Mouse (Mus musculus) MEL (cell line): ENCODE measurements around the gene Vps72. TPM values are rescaled to one million over a fixed set of nuclear protein-coding genes. Genes with fewer than 3 reads are reported as not detected.

Experiments used
- DNase-seq: peaks from one replicate; pipeline ENCODE4 v3.0.0; 2011; ENCODE audit warnings: low read depth, low spot score
- H3K27ac ChIP-seq: 2 replicates; pipeline ENCODE4 v1.5.1; 2012; ENCODE audit warnings: low read depth, mild to moderate bottlenecking, control low read depth, low read length, moderate library complexity; ENCODE audit not compliant: control insufficient read depth
- H3K27me3 ChIP-seq, 2 experiments: fragments of 150-350 bp in 1 of 2; sonication (generic) in 1 of 2; 2 replicates each; pipeline ENCODE4 v1.6.1; 2012; ENCODE audit warnings: low read length in 2 of 2, mild to moderate bottlenecking in 2 of 2, improper control_type of control experiment in 1 of 2, moderate library complexity in 1 of 2; ENCODE audit not compliant: insufficient read depth in 2 of 2, control insufficient read depth in 1 of 2
- H3K36me3 ChIP-seq, 2 experiments: 2 replicates each; pipeline ENCODE4 v1.6.1; 2012 to 2014; ENCODE audit warnings: low read length in 2 of 2, improper control_type of control experiment in 1 of 2, inconsistent platforms in 1 of 2, mild to moderate bottlenecking in 1 of 2; ENCODE audit not compliant: insufficient read depth in 2 of 2, control insufficient read depth in 1 of 2
- H3K4me1 ChIP-seq, 2 experiments: fragments of 150-350 bp in 1 of 2; sonication (generic) in 1 of 2; 2 replicates each; pipeline ENCODE4 v1.6.1; 2012; ENCODE audit warnings: low read length in 2 of 2, improper control_type of control experiment in 1 of 2, mild to moderate bottlenecking in 1 of 2; ENCODE audit not compliant: insufficient read depth in 2 of 2, control insufficient read depth in 1 of 2
- H3K4me3 ChIP-seq, 2 experiments: fragments of 150-350 bp in 1 of 2; sonication (generic) in 1 of 2; 2 replicates each; pipeline ENCODE4 v1.5.1; 2012; ENCODE audit warnings: low read depth in 2 of 2, low read length in 2 of 2, mild to moderate bottlenecking in 2 of 2, moderate library complexity in 2 of 2, control low read depth in 1 of 2, improper control_type of control experiment in 1 of 2; ENCODE audit not compliant: control insufficient read depth in 1 of 2, insufficient read depth in 1 of 2
- H3K79me2 ChIP-seq: 2 replicates; pipeline ENCODE4 v1.6.1; 2012; ENCODE audit warnings: mild to moderate bottlenecking, low read length, moderate library complexity; ENCODE audit not compliant: control insufficient read depth, poor library complexity, insufficient read depth
- H3K9ac ChIP-seq: 2 replicates; pipeline ENCODE4 v1.6.1; 2012; ENCODE audit warnings: low read depth, mild to moderate bottlenecking, control low read depth, low read length, moderate library complexity; ENCODE audit not compliant: control insufficient read depth, poor library complexity, severe bottlenecking
- H3K9me3 ChIP-seq: fragments of 150-350 bp; sonication (generic); replicated peaks from 2 replicates; pipeline ENCODE4 v1.6.1; 2012; ENCODE audit warnings: mild to moderate bottlenecking, low read length, improper control_type of control experiment, moderate library complexity; ENCODE audit not compliant: insufficient read depth
- CHD1 ChIP-seq: IDR thresholded peaks from 2 replicates; pipeline ENCODE4 v1.6.1; 2012; ENCODE audit warnings: low read depth, mild to moderate bottlenecking, inconsistent platforms, low read length, improper control_type of control experiment
- E2F4 ChIP-seq: IDR thresholded peaks from 2 replicates; pipeline ENCODE4 v1.6.1; 2011; ENCODE audit warnings: low read depth, low read length, improper control_type of control experiment, borderline replicate concordance
- EP300 ChIP-seq, 2 experiments: IDR thresholded peaks; 2 replicates each; pipeline ENCODE4 v1.6.1; 2011; ENCODE audit warnings: improper control_type of control experiment in 2 of 2, low read length in 2 of 2, low read depth in 1 of 2, mild to moderate bottlenecking in 1 of 2
- ETS1 ChIP-seq: IDR thresholded peaks from 2 replicates; pipeline ENCODE4 v1.6.1; 2012; ENCODE audit warnings: low read depth, mild to moderate bottlenecking, inconsistent platforms, low read length, improper control_type of control experiment, moderate library complexity
- GABPA ChIP-seq: IDR thresholded peaks from 2 replicates; pipeline ENCODE4 v1.6.1; 2012; ENCODE audit warnings: low read depth, mild to moderate bottlenecking, inconsistent platforms, low read length, improper control_type of control experiment, moderate library complexity
- GATA1 ChIP-seq: IDR thresholded peaks from 2 replicates; pipeline ENCODE4 v1.6.1; 2011; ENCODE audit warnings: low read depth, low read length, improper control_type of control experiment
- KAT2A ChIP-seq: conservative IDR thresholded peaks from 2 replicates; pipeline ENCODE4 v1.6.1; 2012; ENCODE audit warnings: low read depth, low read length, improper control_type of control experiment, inconsistent platforms
- MAFK ChIP-seq: IDR thresholded peaks from 2 replicates; pipeline ENCODE4 v1.6.1; 2011; ENCODE audit warnings: low read depth, mild to moderate bottlenecking, low read length, improper control_type of control experiment, borderline replicate concordance
- MAZ ChIP-seq: IDR thresholded peaks from 2 replicates; pipeline ENCODE4 v1.6.1; 2012; ENCODE audit warnings: low read depth, mild to moderate bottlenecking, inconsistent platforms, low read length, improper control_type of control experiment
- MEF2A ChIP-seq: IDR thresholded peaks from 2 replicates; pipeline ENCODE4 v1.6.1; 2014; ENCODE audit warnings: low read depth, mild to moderate bottlenecking, inconsistent platforms, low read length, improper control_type of control experiment; ENCODE audit not compliant: poor library complexity, insufficient replicate concordance, severe bottlenecking; ENCODE audit errors: extremely low read depth
- MXI1 ChIP-seq: IDR thresholded peaks from 2 replicates; pipeline ENCODE4 v1.6.1; 2011; ENCODE audit warnings: mild to moderate bottlenecking, low read depth, low read length, improper control_type of control experiment
- NELFE ChIP-seq: IDR thresholded peaks from 2 replicates; pipeline ENCODE4 v1.6.1; 2011; ENCODE audit warnings: low read depth, low read length, improper control_type of control experiment
- POLR2A ChIP-seq, 2 experiments: IDR thresholded peaks; 2 replicates each; pipeline ENCODE4 v1.6.1; 2011 to 2012; ENCODE audit warnings: low read length in 2 of 2, mild to moderate bottlenecking in 2 of 2, control low read depth in 1 of 2, improper control_type of control experiment in 1 of 2, low read depth in 1 of 2, moderate library complexity in 1 of 2; ENCODE audit not compliant: control insufficient read depth in 1 of 2, insufficient read depth in 1 of 2, poor library complexity in 1 of 2
- RAD21 ChIP-seq: IDR thresholded peaks from 2 replicates; pipeline ENCODE4 v1.6.1; 2011; ENCODE audit warnings: mild to moderate bottlenecking, low read depth, low read length, improper control_type of control experiment
- RCOR1 ChIP-seq: IDR thresholded peaks from 2 replicates; pipeline ENCODE4 v1.6.1; 2012; ENCODE audit warnings: low read depth, mild to moderate bottlenecking, inconsistent platforms, low read length, improper control_type of control experiment
- SMC3 ChIP-seq: IDR thresholded peaks from 2 replicates; pipeline ENCODE4 v1.6.1; 2011; ENCODE audit warnings: low read depth, low read length, improper control_type of control experiment
- TAL1 ChIP-seq: IDR thresholded peaks from 2 replicates; pipeline ENCODE4 v1.6.1; 2012; ENCODE audit warnings: mild to moderate bottlenecking, inconsistent platforms, low read length, moderate library complexity, mixed read lengths
- TCF12 ChIP-seq: IDR thresholded peaks from 2 replicates; pipeline ENCODE4 v1.6.1; 2014; ENCODE audit warnings: low read depth, mild to moderate bottlenecking, inconsistent platforms, low read length, improper control_type of control experiment, moderate library complexity
- ZC3H11A ChIP-seq: IDR thresholded peaks from 2 replicates; pipeline ENCODE4 v1.6.1; 2012; ENCODE audit warnings: low read depth, mild to moderate bottlenecking, inconsistent platforms, low read length, improper control_type of control experiment
- polyA plus RNA-seq, 2 experiments: library from polyadenylated mRNA; stranded (reverse) in 1 of 2; unstranded in 1 of 2; fragments of >175 nt in 1 of 2; fragments of >200 nt in 1 of 2; gene quantifications; 2 replicates each; pipeline versions ENCODE4 v1.2.1 to v1.2.4; 2012; ENCODE audit warnings: low replicate concordance in 2 of 2, low read depth in 1 of 2; ENCODE audit not compliant: insufficient read length in 2 of 2, insufficient read depth in 1 of 2, missing spikeins in 1 of 2
- total RNA-seq: library from RNA; depleted of rRNA; stranded (reverse); fragments of 300-350 nt; gene quantifications from 2 replicates; pipeline ENCODE4 v1.2.3, GENCODE M21; 2012

Gene Vps72
- total and polyA plus RNA-seq, 3 experiments: 128 to 416 (median 266) TPM

- DNase-seq: no peak
- TF ChIP-seq MXI1: no peak
- no peak for TF ChIP-seq GATA1
- no peak for TF ChIP-seq CHD1
- no peak for TF ChIP-seq NELFE
- TF ChIP-seq MAZ: no peak
- no peak for TF ChIP-seq GABPA
- no peaks in the 10 kb centered on the region for H3K9me3 ChIP-seq
- H3K79me2 ChIP-seq: no peaks in the 10 kb centered on the region
- no peak overlapping the region for H3K4me3 ChIP-seq
- peaks cover 0 to 10% of the 10 kb centered on the region in 2 experiments; a peak in 2 of 4 replicates for H3K36me3 ChIP-seq
- no peak overlapping the region for H3K9ac ChIP-seq
- H3K4me1 ChIP-seq: peaks cover 6 to 24% of the 10 kb centered on the region in 2 experiments
- no peak overlapping the region for H3K27ac ChIP-seq
- H3K27me3 ChIP-seq: no peaks in the 10 kb centered on the region
Measured at GRCm38 (mm10) chr3:95164256-95164550, 53.4 kb downstream of the Vps72 start.

GRCm38 (mm10) chr3:95164840-95165239, 54.0 kb downstream of the Vps72 start:
- DNase-seq: peak; percentile 65
- Histone ChIP-seq H3K27me3 (no peaks in the 10 kb centered on the region), H3K4me1 (peaks cover 6 to 20% of the 10 kb centered on the region in 2 experiments), H3K79me2 (no peaks in the 10 kb centered on the region), H3K27ac (no peak overlapping the region), H3K4me3 (no peak overlapping the region), H3K36me3 (peaks cover 0 to 7% of the 10 kb centered on the region in 2 experiments; a peak in 2 of 4 replicates), H3K9ac (no peak overlapping the region), H3K9me3 (no peaks in the 10 kb centered on the region)
- no peak for TF ChIP-seq POLR2A (IDR thresholded peaks at IDR 0.05; ENCODE audit: control insufficient read depth in 1 of 2, insufficient read depth in 1 of 2, low read depth in 1 of 2, low read length in 2 of 2, poor library complexity in 1 of 2)
- TF ChIP-seq TAL1: peak; percentile 44; the same call in 1 of the 2 replicates
- peak; percentile 48 for TF ChIP-seq RCOR1
- no peak for TF ChIP-seq MXI1
- no peak for TF ChIP-seq E2F4
- no peak for TF ChIP-seq ZC3H11A
- no peak for TF ChIP-seq RAD21
- TF ChIP-seq TCF12: peak; percentile 90
- TF ChIP-seq KAT2A: no peak
- TF ChIP-seq EP300 (IDR thresholded peaks at IDR 0.05; ENCODE audit: low read depth in 1 of 2, low read length in 2 of 2): peak; percentile 76 to 79
- TF ChIP-seq ETS1: peak; percentile 71
- TF ChIP-seq SMC3: no peak
- peak; percentile 89 for TF ChIP-seq GATA1
- TF ChIP-seq CHD1: no peak
- TF ChIP-seq MAFK: no peak
- peak; percentile 77; the same call in 1 of the 2 replicates for TF ChIP-seq MEF2A
